Mouse (Mus musculus) hindbrain, embryonic 12.5 days (tissue): ENCODE data around the gene Sdhaf3. TPM values are rescaled to one million over a fixed set of nuclear protein-coding genes. Genes with fewer than 3 reads are reported as not detected.
"Not testable (repeated sequence)": the region's sequence is repeated elsewhere in the genome, so short reads cannot be mapped to it uniquely, and the experiment has no call there.

Source experiments
- ATAC-seq: fragments of 200-750 bp; cut with Nextera tagmentation; 2 replicates; pipeline ENCODE4 v1.8.0; 2017; ENCODE audit warnings: moderate TSS enrichment; ENCODE audit not compliant: low FRiP score
- H3K27ac ChIP-seq: fragments of 300-500 bp; sonication (generic); 2 replicates; pipeline ENCODE4 v1.5.1; 2016; ENCODE audit warnings: mild to moderate bottlenecking
- H3K27me3 ChIP-seq: fragments of 300-500 bp; sonication (generic); 2 replicates; pipeline ENCODE4 v1.6.1; 2016; ENCODE audit warnings: mild to moderate bottlenecking
- H3K36me3 ChIP-seq: fragments of 300-500 bp; sonication (generic); 2 replicates; pipeline ENCODE4 v1.6.1; 2016; ENCODE audit warnings: mild to moderate bottlenecking
- H3K4me1 ChIP-seq: fragments of 300-500 bp; sonication (generic); 2 replicates; pipeline ENCODE4 v1.6.1; 2016
- H3K4me2 ChIP-seq: fragments of 300-500 bp; sonication (generic); replicated peaks from 2 replicates; pipeline ENCODE4 v1.6.1; 2016; ENCODE audit warnings: mild to moderate bottlenecking
- H3K4me3 ChIP-seq: fragments of 300-500 bp; sonication (generic); 2 replicates; pipeline ENCODE4 v1.5.1; 2016; ENCODE audit warnings: mild to moderate bottlenecking
- H3K9ac ChIP-seq: fragments of 300-500 bp; sonication (generic); 2 replicates; pipeline ENCODE4 v1.6.1; 2016; ENCODE audit warnings: mild to moderate bottlenecking, moderate library complexity
- H3K9me3 ChIP-seq: fragments of 300-500 bp; sonication (generic); replicated peaks from 2 replicates; pipeline ENCODE4 v1.6.1; 2016; ENCODE audit warnings: mild to moderate bottlenecking
- WGBS: fragments of 180-500 bp; shearing (Covaris S2); methylation state at CpG from one replicate; pipeline ENCODE4 v1.1.7; 2016; 5-methylcytosine and 5-hydroxymethylcytosine counted together
- polyA plus RNA-seq: library from polyadenylated mRNA; unstranded; fragments of >200 nt; fragmentation: Nextera tagmentation; extraction: Ambion mirVana; gene quantifications from 2 replicates; pipeline ENCODE4 v1.2.1, GENCODE M21; 2016

Sdhaf3 gene
- polyA plus RNA-seq, 1 experiment from 2014 or later: 6.5 TPM

- Histone ChIP-seq H3K27ac (peak overlapping the region; percentile 52), H3K4me2 (peak overlapping the region; percentile 72), H3K36me3 (no peaks in the 10 kb centered on the region), H3K4me1 (peaks cover 6% of the 10 kb centered on the region), H3K27me3 (peaks cover 4% of the 10 kb centered on the region; the same call in 1 of the 2 replicates), H3K9me3 (no peaks in the 10 kb centered on the region), H3K4me3 (peak overlapping the region; percentile 61), H3K9ac (peak overlapping the region; percentile 23; the same call in 1 of the 2 replicates)
- peak; percentile 41 for ATAC-seq
- WGBS: 45% methylated on average over 6 of the region's 6 CpGs
Measured at GRCm38 (mm10) chr6:6955395-6955763, 425 bp upstream of the Sdhaf3 start.

DNA sequence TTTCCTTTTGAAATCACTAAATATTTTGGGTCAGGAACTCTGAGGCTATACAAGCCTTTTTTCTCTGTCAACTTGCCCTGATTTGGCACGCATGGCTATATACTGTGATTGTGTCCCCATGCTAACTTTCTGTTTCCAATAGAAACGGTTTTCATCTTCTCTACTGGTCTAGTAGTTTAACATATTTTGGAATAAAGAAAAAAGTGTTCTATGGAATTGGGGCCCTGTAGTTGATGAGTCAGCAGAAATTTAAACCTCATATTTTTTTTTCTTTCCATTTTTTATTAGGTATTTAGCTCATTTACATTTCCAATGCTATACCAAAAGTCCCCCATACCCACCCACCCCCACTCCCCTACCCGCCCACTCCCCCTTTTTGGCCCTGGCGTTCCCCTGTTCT, 3.4 kb downstream of the Sdhaf3 start:
- not testable (repeated sequence) for H3K36me3 ChIP-seq, H3K27ac ChIP-seq, H3K9ac ChIP-seq, H3K4me2 ChIP-seq, H3K9me3 ChIP-seq, H3K4me1 ChIP-seq, ATAC-seq, H3K27me3 ChIP-seq, H3K4me3 ChIP-seq
- 93% methylated on average over 2 of the region's 4 CpGs for WGBS

DNA sequence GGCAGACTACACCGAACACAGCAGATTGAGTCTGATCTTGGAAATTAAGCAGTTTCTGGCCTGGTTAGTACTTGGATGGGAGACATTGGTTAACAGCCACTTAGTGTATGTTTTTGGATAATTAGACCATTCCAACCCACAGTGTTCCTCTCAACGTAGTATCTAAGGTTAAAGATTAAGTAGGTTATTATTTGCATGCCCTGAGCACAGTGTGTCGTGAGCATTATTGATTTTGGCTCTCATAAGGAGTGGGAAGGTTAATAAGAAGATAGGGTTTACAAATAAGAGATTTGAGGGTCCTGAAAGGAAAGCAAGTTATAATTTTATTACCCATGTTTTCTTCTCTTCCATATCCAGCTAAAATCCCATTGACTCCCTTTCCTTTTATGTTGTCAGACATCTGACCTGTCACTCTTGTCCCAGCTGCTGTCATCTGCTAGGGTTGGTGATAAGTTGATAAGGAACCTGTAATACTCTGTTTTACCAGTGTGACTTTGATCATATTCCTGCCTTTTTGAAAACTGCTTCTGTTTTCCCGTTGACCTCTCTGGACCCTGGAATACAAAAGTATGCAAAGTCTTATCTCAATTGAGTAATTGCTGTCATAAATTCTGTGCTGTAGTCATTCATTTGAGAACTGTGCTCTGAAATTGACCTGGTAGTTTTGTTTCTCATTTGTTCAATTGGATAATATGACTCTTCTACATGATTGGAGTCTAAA, 41.6 kb downstream of the Sdhaf3 start:
- Histone ChIP-seq H3K27ac (no peak overlapping the region), H3K9ac (no peak overlapping the region), H3K4me2 (no peak overlapping the region), H3K4me3 (no peak overlapping the region), H3K9me3 (no peaks in the 10 kb centered on the region), H3K36me3 (no peaks in the 10 kb centered on the region), H3K27me3 (no peaks in the 10 kb centered on the region), H3K4me1 (no peaks in the 10 kb centered on the region)
- no peak for ATAC-seq
- 85% methylated on average over 4 of the region's 4 CpGs for WGBS

DNA sequence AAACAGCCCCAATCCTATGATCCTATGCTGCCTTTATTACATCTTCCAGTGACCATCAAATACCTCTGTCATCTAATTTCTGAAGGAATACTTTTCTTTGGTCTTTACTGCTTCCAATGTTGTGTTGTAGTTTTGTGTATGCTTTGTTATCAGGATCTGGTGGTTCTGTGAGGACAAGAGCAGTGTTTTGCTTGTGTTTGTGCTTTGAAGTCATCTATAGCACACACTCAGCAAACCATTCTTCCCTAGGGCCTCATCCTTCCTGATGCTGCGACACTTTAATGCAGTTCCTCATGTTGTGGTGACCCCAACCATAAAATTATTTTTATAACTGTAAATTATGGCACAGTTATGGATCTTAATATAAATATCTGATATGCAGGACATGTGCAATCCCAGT, 42.2 kb downstream of the Sdhaf3 start:
- no peak overlapping the region for H3K27ac ChIP-seq
- H3K9ac ChIP-seq: no peak overlapping the region
- H3K36me3 ChIP-seq: no peaks in the 10 kb centered on the region
- no peak overlapping the region for H3K4me2 ChIP-seq
- no peaks in the 10 kb centered on the region for H3K4me1 ChIP-seq
- H3K9me3 ChIP-seq: no peaks in the 10 kb centered on the region
- no peak for ATAC-seq
- 94% methylated on average over 1 of the region's 1 CpGs for WGBS
- no peaks in the 10 kb centered on the region for H3K27me3 ChIP-seq
- no peak overlapping the region for H3K4me3 ChIP-seq

GRCm38 (mm10) chr6:6999015-6999414, 43.2 kb downstream of the Sdhaf3 start:
- WGBS: 91% methylated on average over 3 of the region's 3 CpGs
- Histone ChIP-seq H3K4me2 (no peak overlapping the region), H3K27me3 (no peaks in the 10 kb centered on the region), H3K27ac (no peak overlapping the region), H3K9ac (no peak overlapping the region), H3K4me3 (no peak overlapping the region), H3K4me1 (no peaks in the 10 kb centered on the region), H3K9me3 (no peaks in the 10 kb centered on the region), H3K36me3 (no peaks in the 10 kb centered on the region)
- no peak for ATAC-seq

DNA sequence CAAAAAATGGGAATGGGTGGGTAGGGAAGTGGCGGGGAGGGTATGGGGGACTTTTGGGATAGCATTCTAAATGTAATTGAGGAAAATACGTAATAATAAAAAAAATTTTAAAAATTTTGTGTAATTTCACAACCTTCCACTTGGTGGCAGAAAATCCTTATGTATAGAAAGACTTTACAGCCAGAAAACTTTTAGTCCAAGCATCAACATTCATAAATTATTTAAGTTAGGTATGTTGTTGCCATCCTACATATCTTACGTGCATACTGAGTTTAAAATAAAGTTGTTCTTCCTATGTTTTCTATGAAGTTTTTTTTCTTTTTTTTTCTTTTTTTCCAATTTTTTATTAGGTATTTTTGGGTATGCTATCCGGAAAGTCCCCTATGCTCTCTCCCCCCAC, 47.3 kb downstream of the Sdhaf3 start:
- H3K4me1 ChIP-seq: no peaks in the 10 kb centered on the region
- H3K27ac ChIP-seq: no peak overlapping the region
- no peaks in the 10 kb centered on the region for H3K36me3 ChIP-seq
- no peak overlapping the region for H3K4me3 ChIP-seq
- no peak for ATAC-seq
- no peaks in the 10 kb centered on the region for H3K9me3 ChIP-seq
- H3K9ac ChIP-seq: no peak overlapping the region
- no peaks in the 10 kb centered on the region for H3K27me3 ChIP-seq
- 72% methylated on average over 4 of the region's 4 CpGs for WGBS
- H3K4me2 ChIP-seq: no peak overlapping the region

DNA sequence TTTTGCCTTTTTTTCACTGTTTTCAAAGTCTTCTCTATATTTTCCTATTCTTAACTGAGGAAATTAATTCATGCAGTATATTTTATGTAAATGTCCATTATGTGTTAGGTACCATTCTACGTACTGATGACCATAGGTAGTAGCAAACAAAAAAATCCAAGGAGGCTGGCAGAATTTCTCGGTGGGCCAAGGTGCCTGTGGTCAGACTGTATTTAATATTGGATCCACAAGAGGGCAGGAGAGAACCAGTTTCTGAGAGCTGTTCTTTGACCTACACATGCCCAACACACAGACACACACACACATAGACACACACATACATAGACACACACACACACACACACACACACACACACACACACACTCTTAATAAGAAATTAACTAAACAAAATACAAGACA, 48.2 kb downstream of the Sdhaf3 start:
- Histone ChIP-seq H3K9me3 (no peaks in the 10 kb centered on the region), H3K27me3 (no peaks in the 10 kb centered on the region), H3K4me1 (no peaks in the 10 kb centered on the region), H3K36me3 (no peaks in the 10 kb centered on the region), H3K4me2 (no peak overlapping the region), H3K9ac (no peak overlapping the region), H3K27ac (no peak overlapping the region), H3K4me3 (no peak overlapping the region)
- peak; percentile 50; the same call in 1 of the 2 replicates for ATAC-seq
- WGBS: 72% methylated on average over 2 of the region's 2 CpGs

GRCm38 (mm10) chr6:7038087-7038486, 82.3 kb downstream of the Sdhaf3 start:
- Histone ChIP-seq H3K4me3 (no peak overlapping the region), H3K9me3 (no peaks in the 10 kb centered on the region), H3K4me2 (no peak overlapping the region), H3K4me1 (no peaks in the 10 kb centered on the region), H3K27ac (no peak overlapping the region), H3K9ac (no peak overlapping the region), H3K36me3 (no peaks in the 10 kb centered on the region), H3K27me3 (no peaks in the 10 kb centered on the region)
- WGBS: 93% methylated on average over 6 of the region's 6 CpGs
- ATAC-seq: no peak

- Histone ChIP-seq H3K27me3 (no peaks in the 10 kb centered on the region), H3K4me3 (no peak overlapping the region), H3K9me3 (no peaks in the 10 kb centered on the region), H3K4me1 (no peaks in the 10 kb centered on the region), H3K4me2 (no peak overlapping the region), H3K9ac (no peak overlapping the region), H3K27ac (no peak overlapping the region), H3K36me3 (no peaks in the 10 kb centered on the region)
- 88% methylated on average over 5 of the region's 5 CpGs for WGBS
- ATAC-seq: no peak
Measured at GRCm38 (mm10) chr6:7038835-7039234, 83.0 kb downstream of the Sdhaf3 start.

DNA sequence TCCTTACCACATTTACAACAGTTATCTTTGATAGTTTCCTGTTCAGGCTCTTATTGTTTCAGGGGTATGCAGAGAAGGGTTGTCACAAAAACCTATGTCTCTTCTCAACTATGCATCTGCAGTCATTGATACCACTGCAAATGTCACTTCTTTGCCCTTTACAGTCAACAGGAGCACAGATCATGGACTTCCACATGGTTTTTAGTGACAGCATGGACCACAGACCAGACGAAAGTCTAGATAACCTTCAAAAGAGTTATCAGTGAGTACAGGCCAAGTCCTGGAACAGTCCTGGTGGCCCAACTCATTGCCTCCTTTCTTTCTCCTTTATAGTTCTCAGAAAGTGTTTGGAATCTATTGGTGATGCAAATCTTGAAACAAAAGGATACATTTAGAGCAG, 86.1 kb downstream of the Sdhaf3 start:
- H3K9me3 ChIP-seq: no peaks in the 10 kb centered on the region
- no peak for ATAC-seq
- 94% methylated on average over 1 of the region's 1 CpGs for WGBS

DNA sequence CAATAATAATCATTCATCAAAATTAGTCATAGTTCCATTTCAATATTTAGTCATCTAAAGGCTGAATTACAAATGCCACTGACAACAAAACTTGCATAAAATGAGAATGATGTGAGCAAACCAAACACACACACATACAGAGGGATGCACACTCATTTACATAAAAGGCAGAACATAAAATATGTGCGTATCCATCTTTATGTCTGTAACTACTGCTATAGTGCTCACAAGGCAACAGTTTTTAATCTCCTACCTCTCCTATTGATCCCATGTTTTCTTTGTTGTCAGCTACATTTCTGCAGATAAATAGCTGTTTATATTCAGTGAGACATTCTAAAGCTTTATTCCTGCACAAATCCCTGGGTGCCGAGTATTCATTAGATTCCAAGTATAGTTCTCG, 107.0 kb downstream of the Sdhaf3 start:
- no peak overlapping the region for H3K4me2 ChIP-seq
- no peak for ATAC-seq
- WGBS: 79% methylated on average over 3 of the region's 3 CpGs

More for the DNA sequence above, 86.1 kb downstream of the Sdhaf3 start:
- Histone ChIP-seq H3K4me2 (no peak overlapping the region), H3K9ac (no peak overlapping the region), H3K4me3 (no peak overlapping the region), H3K27me3 (no peaks in the 10 kb centered on the region), H3K36me3 (no peaks in the 10 kb centered on the region), H3K4me1 (no peaks in the 10 kb centered on the region), H3K27ac (no peak overlapping the region)

GRCm38 (mm10) chr6:7068782-7069181, 113.0 kb downstream of the Sdhaf3 start:
- Histone ChIP-seq H3K4me3 (no peak overlapping the region), H3K9ac (no peak overlapping the region), H3K4me1 (peaks cover 3% of the 10 kb centered on the region; the same call in 1 of the 2 replicates), H3K27me3 (no peaks in the 10 kb centered on the region), H3K27ac (no peak overlapping the region), H3K36me3 (no peaks in the 10 kb centered on the region), H3K9me3 (no peaks in the 10 kb centered on the region), H3K4me2 (no peak overlapping the region)
- peak; percentile 58; the same call in 1 of the 2 replicates for ATAC-seq
- 37% methylated on average over 3 of the region's 3 CpGs for WGBS

More for the DNA sequence above, 107.0 kb downstream of the Sdhaf3 start:
- H3K27ac ChIP-seq: no peak overlapping the region
- no peak overlapping the region for H3K4me3 ChIP-seq
- no peaks in the 10 kb centered on the region for H3K9me3 ChIP-seq
- H3K9ac ChIP-seq: no peak overlapping the region
- no peaks in the 10 kb centered on the region for H3K4me1 ChIP-seq
- no peaks in the 10 kb centered on the region for H3K27me3 ChIP-seq
- no peaks in the 10 kb centered on the region for H3K36me3 ChIP-seq

GRCm38 (mm10) chr6:7069463-7069862, 113.7 kb downstream of the Sdhaf3 start:
- H3K4me2 ChIP-seq: no peak overlapping the region
- H3K27me3 ChIP-seq: no peaks in the 10 kb centered on the region
- no peak overlapping the region for H3K27ac ChIP-seq
- ATAC-seq: no peak
- H3K9me3 ChIP-seq: no peaks in the 10 kb centered on the region
- H3K9ac ChIP-seq: no peak overlapping the region
- no peak overlapping the region for H3K4me3 ChIP-seq
- WGBS: 45% methylated on average over 2 of the region's 2 CpGs
- H3K36me3 ChIP-seq: no peaks in the 10 kb centered on the region
- peaks cover 3% of the 10 kb centered on the region; the same call in 1 of the 2 replicates for H3K4me1 ChIP-seq
